Mouse (Mus musculus) urinary bladder, postnatal 10 days (tissue): Measurements from ENCODE around the gene Adora1.
"Not testable (repeated sequence)": the region's sequence is repeated elsewhere in the genome, so short reads cannot be mapped to it uniquely, and the experiment has no call there.

Source experiments
- DNase-seq: peaks from one replicate; pipeline ENCODE4 v3.0.0; 2022; ENCODE audit warnings: low spot score

The Adora1 gene

GRCm38 (mm10) chr1:134235391-134235921 lies at the start of gene Adora1:
Adora1 (minus strand) TSS chr1:134235431.
- no peak for DNase-seq

- DNase-seq, result no peak
Measured at GRCm38 (mm10) chr1:134283108-134283507, 47.9 kb upstream of the Adora1 start.

- DNase-seq, result no peak
Measured at GRCm38 (mm10) chr1:134282342-134282741, 47.1 kb upstream of the Adora1 start.

GRCm38 (mm10) chr1:134281563-134281962 lies 46.3 kb upstream of the Adora1 start:
- DNase-seq, result no peak

GRCm38 (mm10) chr1:134280174-134280573 lies 44.9 kb upstream of the Adora1 start:
- DNase-seq, result no peak

- DNase-seq, result no peak
Measured at GRCm38 (mm10) chr1:134276823-134277222, 41.6 kb upstream of the Adora1 start.

GRCm38 (mm10) chr1:134275616-134276464 lies 40.6 kb upstream of the Adora1 start:
- no peak for DNase-seq

GRCm38 (mm10) chr1:134274483-134274920 lies 39.3 kb upstream of the Adora1 start:
- DNase-seq, result no peak

- DNase-seq, result no peak
Measured at GRCm38 (mm10) chr1:134273493-134274395, 38.5 kb upstream of the Adora1 start.

GRCm38 (mm10) chr1:134272754-134273250 lies 37.6 kb upstream of the Adora1 start:
- no peak for DNase-seq

GRCm38 (mm10) chr1:134270026-134270425 lies 34.8 kb upstream of the Adora1 start:
- DNase-seq, result no peak

- no peak for DNase-seq
Measured at GRCm38 (mm10) chr1:134265797-134266196, 30.6 kb upstream of the Adora1 start.

- no peak for DNase-seq
Measured at GRCm38 (mm10) chr1:134264341-134264740, 29.1 kb upstream of the Adora1 start.

GRCm38 (mm10) chr1:134249681-134250080 lies 14.4 kb upstream of the Adora1 start:
- not testable (repeated sequence) for DNase-seq

- no peak for DNase-seq
Measured at GRCm38 (mm10) chr1:134246590-134246989, 11.4 kb upstream of the Adora1 start.

- no peak for DNase-seq
Measured at GRCm38 (mm10) chr1:134245004-134245717, 9.9 kb upstream of the Adora1 start.

- DNase-seq, result peak; percentile 83
Measured at GRCm38 (mm10) chr1:134243948-134244914, 9.0 kb upstream of the Adora1 start.

GRCm38 (mm10) chr1:134243505-134243904 lies 8.3 kb upstream of the Adora1 start:
- no peak for DNase-seq

GRCm38 (mm10) chr1:134242286-134242685 lies 7.1 kb upstream of the Adora1 start:
- no peak for DNase-seq

GRCm38 (mm10) chr1:134241298-134241697 lies 6.1 kb upstream of the Adora1 start:
- DNase-seq, result no peak
